Mouse (Mus musculus) liver, embryonic 14.5 days (tissue): ENCODE data around the gene Hoga1. TPM values are rescaled to one million over a fixed set of nuclear protein-coding genes. Genes with fewer than 3 reads are reported as not detected.

Experiments used
- ATAC-seq: fragments of 200-750 bp; cut with Nextera tagmentation; 2 replicates; pipeline ENCODE4 v1.8.0; 2017; ENCODE audit warnings: moderate number of reproducible peaks, mild to moderate bottlenecking, moderate library complexity; ENCODE audit not compliant: insufficient read depth
- DNase-seq, 3 experiments: peaks; one replicate each; pipeline ENCODE4 v3.0.0-alpha.2; 2012 to 2013; ENCODE audit warnings: low read depth in 3 of 3, low spot score in 3 of 3
- H3K27ac ChIP-seq: fragments of 300-500 bp; sonication (generic); 2 replicates; pipeline ENCODE4 v1.5.1; 2014; ENCODE audit warnings: moderate library complexity, mild to moderate bottlenecking, control low read depth, inconsistent platforms
- H3K27me3 ChIP-seq: fragments of 300-500 bp; sonication (generic); 2 replicates; pipeline ENCODE4 v1.6.1; 2014; ENCODE audit warnings: mild to moderate bottlenecking, low read length, moderate library complexity; ENCODE audit not compliant: control insufficient read depth, insufficient read depth
- H3K36me3 ChIP-seq: fragments of 300-500 bp; sonication (generic); replicated peaks from 2 replicates; pipeline ENCODE4 v1.6.1; 2014; ENCODE audit warnings: low read depth; ENCODE audit not compliant: control insufficient read depth, insufficient read depth
- H3K4me1 ChIP-seq, 2 experiments: fragments of 200-500 bp in 1 of 2; fragments of 300-500 bp in 1 of 2; sonication (generic) in 1 of 2; replicated peaks; 2 replicates each; pipeline ENCODE4 v1.6.1; 2012 to 2014; ENCODE audit warnings: antibody characterized with exemption in 1 of 2, inconsistent platforms in 1 of 2, low read length in 1 of 2; ENCODE audit not compliant: control insufficient read depth in 2 of 2, insufficient read depth in 2 of 2
- H3K4me2 ChIP-seq: fragments of 300-500 bp; sonication (generic); 2 replicates; pipeline ENCODE4 v1.6.1; 2014; ENCODE audit warnings: low read depth, mild to moderate bottlenecking, control low read depth, moderate library complexity
- H3K4me3 ChIP-seq, 2 experiments: fragments of 200-500 bp in 1 of 2; fragments of 300-500 bp in 1 of 2; sonication (generic) in 1 of 2; 2 replicates each; pipeline ENCODE4 v1.5.1; 2012 to 2014; ENCODE audit warnings: low read depth in 2 of 2, low read length in 2 of 2, mild to moderate bottlenecking in 2 of 2, control low read depth in 1 of 2, inconsistent platforms in 1 of 2, moderate library complexity in 1 of 2; ENCODE audit not compliant: insufficient read depth in 1 of 2
- H3K9ac ChIP-seq: fragments of 300-500 bp; sonication (generic); replicated peaks from 2 replicates; pipeline ENCODE4 v1.6.1; 2014; ENCODE audit warnings: mild to moderate bottlenecking, control low read depth, moderate library complexity
- H3K9me3 ChIP-seq: fragments of 300-500 bp; sonication (generic); 2 replicates; pipeline ENCODE4 v1.6.1; 2016; ENCODE audit warnings: low read length, mixed read lengths; ENCODE audit not compliant: control insufficient read depth
- CTCF ChIP-seq: IDR thresholded peaks from 2 replicates; pipeline ENCODE4 v1.5.1; 2016; ENCODE audit warnings: antibody characterized with exemption, low read depth, control low read depth
- EP300 ChIP-seq: IDR thresholded peaks from 2 replicates; pipeline ENCODE4 v1.6.1; 2016; ENCODE audit warnings: antibody characterized with exemption, low read depth
- WGBS: fragments of 180-500 bp; shearing (Covaris S2); extraction: QIAGEN DNeasy Blood & Tissue Kit; methylation state at CpG from one replicate; pipeline ENCODE4 v1.1.7; 2014; ENCODE audit not compliant: insufficient replicate concordance; 5-methylcytosine and 5-hydroxymethylcytosine counted together
- polyA plus RNA-seq, 2 experiments: library from polyadenylated mRNA; depleted of rRNA in 1 of 2; stranded (reverse) in 1 of 2; unstranded in 1 of 2; fragments of >200 nt; fragmentation: Nextera tagmentation in 1 of 2; extraction: Ambion mirVana in 1 of 2; gene quantifications; 2 replicates each; pipeline versions ENCODE4 v1.2.1 to v1.2.3; 2012 to 2014

Gene Hoga1
- polyA plus RNA-seq, 2 experiments: 25.8 to 30.4 TPM

DNA sequence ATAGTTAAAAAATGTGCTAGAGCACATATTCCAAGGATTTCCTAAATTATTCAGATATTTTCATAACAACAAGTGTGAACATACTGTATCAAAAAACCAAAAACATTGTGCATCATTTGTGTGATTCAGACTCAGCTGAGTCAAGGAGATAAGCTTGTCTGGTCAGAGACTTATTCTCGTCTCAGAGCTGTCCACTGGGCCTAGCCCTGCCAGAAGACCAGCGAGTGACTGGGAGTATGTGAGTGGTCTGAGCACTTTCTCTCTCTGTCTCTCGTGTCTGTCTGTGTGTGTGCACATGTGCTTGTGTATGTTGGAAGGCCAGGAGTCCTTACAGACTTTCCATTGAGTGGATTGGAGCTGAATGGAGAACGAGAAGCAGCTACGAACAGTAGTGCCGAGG lies 30.4 kb upstream of the Hoga1 start:
- TF ChIP-seq EP300: no peak
- no peak for TF ChIP-seq CTCF
- no peaks in the 10 kb centered on the region for H3K27me3 ChIP-seq
- ATAC-seq (no peak), DNase-seq (no peak)
- no peaks in the 10 kb centered on the region for H3K9me3 ChIP-seq
- H3K4me1 ChIP-seq: no peaks in the 10 kb centered on the region; a peak in 1 of 4 replicates
- H3K9ac ChIP-seq: no peak overlapping the region
- no peaks in the 10 kb centered on the region for H3K36me3 ChIP-seq
- H3K4me2 ChIP-seq: no peak overlapping the region
- no peak overlapping the region for H3K27ac ChIP-seq
- no peak overlapping the region for H3K4me3 ChIP-seq
- 55% methylated on average over 6 of the region's 6 CpGs for WGBS

DNA sequence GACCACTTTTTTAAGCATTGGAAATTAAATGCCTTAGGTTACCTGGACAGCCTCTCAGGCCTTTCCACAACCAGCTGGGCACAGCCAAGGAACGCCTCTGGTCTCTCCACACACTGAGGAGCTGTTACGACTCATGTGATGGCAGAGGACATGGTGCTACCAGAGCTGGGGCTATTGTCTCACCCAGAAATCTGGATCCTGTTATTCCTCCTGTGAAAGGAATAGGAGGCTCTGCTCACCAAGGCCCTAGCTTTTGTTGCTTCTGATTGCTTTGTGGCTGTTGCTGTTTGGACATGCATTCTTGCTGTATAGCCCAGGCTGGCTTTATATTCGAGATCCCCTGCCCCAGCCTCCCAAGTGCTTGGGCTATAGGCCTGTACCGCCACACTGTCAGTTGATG lies 29.2 kb upstream of the Hoga1 start:
- no peak for ATAC-seq
- Histone ChIP-seq H3K4me1 (no peaks in the 10 kb centered on the region; a peak in 1 of 4 replicates), H3K9ac (no peak overlapping the region), H3K4me3 (no peak overlapping the region), H3K27ac (no peak overlapping the region), H3K4me2 (no peak overlapping the region), H3K9me3 (no peaks in the 10 kb centered on the region), H3K36me3 (no peaks in the 10 kb centered on the region), H3K27me3 (no peaks in the 10 kb centered on the region)
- no peak for DNase-seq
- 53% methylated on average over 4 of the region's 4 CpGs for WGBS
- TF ChIP-seq CTCF (no peak), EP300 (no peak)

DNA sequence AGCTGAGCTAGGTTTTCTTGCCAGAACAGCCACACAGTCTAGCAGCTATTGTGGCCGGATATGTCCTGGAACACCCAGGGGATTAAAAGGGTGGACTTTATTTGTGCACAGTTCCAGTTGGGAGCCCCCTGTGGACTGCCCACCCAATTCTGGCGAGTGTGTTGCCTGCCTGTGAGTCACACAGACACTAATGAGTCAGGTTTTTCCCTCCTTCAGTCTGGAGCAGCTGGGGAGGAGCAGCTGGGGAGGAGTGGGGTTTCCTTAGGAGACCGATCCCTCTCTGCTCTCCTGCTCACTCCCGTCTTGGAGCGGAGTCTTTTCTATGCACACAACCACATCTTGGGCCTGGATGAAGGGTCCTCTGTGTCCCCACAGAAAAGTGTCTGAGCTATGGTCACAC lies 28.6 kb upstream of the Hoga1 start:
- H3K4me3 ChIP-seq: no peak overlapping the region
- no peaks in the 10 kb centered on the region for H3K36me3 ChIP-seq
- H3K27ac ChIP-seq: no peak overlapping the region
- ATAC-seq (no peak), DNase-seq (no peak)
- no peak overlapping the region for H3K4me2 ChIP-seq
- no peak for TF ChIP-seq CTCF
- TF ChIP-seq EP300: no peak
- no peaks in the 10 kb centered on the region for H3K9me3 ChIP-seq
- no peaks in the 10 kb centered on the region for H3K27me3 ChIP-seq
- H3K9ac ChIP-seq: no peak overlapping the region
- H3K4me1 ChIP-seq: no peaks in the 10 kb centered on the region; a peak in 1 of 4 replicates
- 64% methylated on average over 5 of the region's 5 CpGs for WGBS

DNA sequence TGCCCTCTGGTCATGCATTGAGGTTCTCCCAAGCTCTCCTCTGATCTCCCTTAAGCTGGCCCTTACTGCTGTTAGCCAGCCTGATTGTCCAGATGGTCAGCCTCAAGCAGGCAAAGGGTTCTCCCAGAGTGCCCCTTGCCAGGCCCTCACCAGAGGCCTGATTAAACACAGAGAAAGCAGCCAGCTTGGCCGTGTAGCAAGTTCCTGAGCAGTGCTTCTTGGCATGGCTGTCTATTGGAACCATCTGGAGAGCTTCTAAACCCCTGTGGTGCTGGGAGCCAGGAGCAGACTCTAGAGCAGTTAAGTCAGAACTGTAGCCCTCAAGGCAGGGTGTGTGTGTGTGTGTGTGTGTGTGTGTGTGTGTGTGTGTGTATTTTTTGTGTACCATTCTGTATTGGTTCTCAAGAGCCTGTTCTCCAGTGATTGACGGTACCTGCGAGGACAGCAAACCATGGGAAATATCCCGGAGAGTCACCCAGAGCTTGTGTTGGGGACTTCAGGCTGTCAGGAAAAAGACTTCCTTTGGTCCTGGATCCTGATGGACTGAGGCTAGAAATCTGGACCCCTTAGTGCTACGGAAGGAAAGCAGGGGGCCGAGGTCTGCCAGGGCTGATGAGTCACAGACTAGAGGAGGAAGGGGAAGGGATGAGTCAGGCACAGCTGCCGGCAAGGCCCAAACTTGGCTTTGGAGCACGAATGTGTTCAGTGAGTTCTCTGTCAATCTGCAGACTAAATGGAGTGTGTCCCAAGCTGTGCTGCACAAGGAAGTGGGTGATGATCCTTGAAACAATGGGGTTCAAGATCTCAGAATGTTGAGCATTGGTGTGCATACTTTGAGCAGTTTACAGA lies 27.8 kb upstream of the Hoga1 start:
- H3K4me3 ChIP-seq: no peak overlapping the region
- no peaks in the 10 kb centered on the region for H3K9me3 ChIP-seq
- no peak overlapping the region for H3K4me2 ChIP-seq
- 31% methylated on average over 8 of the region's 8 CpGs for WGBS
- no peak overlapping the region for H3K9ac ChIP-seq
- H3K36me3 ChIP-seq: no peaks in the 10 kb centered on the region
- H3K4me1 ChIP-seq: no peaks in the 10 kb centered on the region; a peak in 1 of 4 replicates
- no peak overlapping the region for H3K27ac ChIP-seq
- DNase-seq (no peak), ATAC-seq (0 out of 2 replicates have a peak, but pooled peaks have one; percentile 23)
- H3K27me3 ChIP-seq: no peaks in the 10 kb centered on the region
- TF ChIP-seq CTCF: no peak
- TF ChIP-seq EP300: no peak

DNA sequence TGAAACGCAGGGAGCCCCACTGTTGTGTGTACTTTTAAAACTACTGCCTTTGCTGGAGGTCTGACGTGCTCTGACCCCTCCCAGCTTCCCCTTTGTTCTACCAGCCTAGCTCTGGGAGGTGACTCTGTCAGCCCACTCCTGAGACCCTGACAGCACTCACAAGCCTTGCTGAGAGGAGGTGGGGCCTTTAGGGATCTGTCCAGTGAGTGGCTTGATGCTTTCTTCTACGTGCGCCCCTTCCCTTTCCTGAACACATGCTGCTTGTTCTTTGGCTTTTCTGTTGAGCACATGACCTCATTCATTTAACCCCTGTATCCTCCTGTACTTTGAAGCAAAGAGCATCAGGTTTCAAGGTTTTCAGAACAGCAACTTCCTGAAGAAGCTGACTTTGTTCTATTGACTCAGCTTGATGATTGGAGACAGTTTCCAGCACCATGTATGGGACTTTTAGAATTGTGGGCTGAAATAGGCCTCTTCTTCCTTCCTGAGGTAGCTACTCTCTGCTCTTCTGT lies 26.3 kb upstream of the Hoga1 start:
- Histone ChIP-seq H3K27ac (no peak overlapping the region), H3K27me3 (no peaks in the 10 kb centered on the region), H3K9me3 (no peaks in the 10 kb centered on the region), H3K4me3 (no peak overlapping the region), H3K4me2 (no peak overlapping the region), H3K36me3 (no peaks in the 10 kb centered on the region), H3K9ac (no peak overlapping the region), H3K4me1 (no peaks in the 10 kb centered on the region; a peak in 1 of 4 replicates)
- DNase-seq: no peak
- ATAC-seq: no peak
- TF ChIP-seq CTCF (no peak), EP300 (no peak)
- WGBS: 38% methylated on average over 4 of the region's 4 CpGs
